Mouse (Mus musculus) spleen, adult 2 months (tissue): ENCODE measurements at regions not wholly inside any gene's neighbourhood (a gene's known extent, or its start where the extent isn't known, plus 50 kb on each side); places are given as distances from the start of the nearest gene placed in this dataset.
"Not testable (repeated sequence)": the region's sequence is repeated elsewhere in the genome, so short reads cannot be mapped to it uniquely, and the experiment has no call there.

ENCODE experiments used
- DNase-seq, 2 experiments: peaks; one replicate each; pipeline versions ENCODE4 v3.0.0 to v3.0.0-alpha.2; 2012 to 2021; ENCODE audit warnings: low spot score in 2 of 2, low read depth in 1 of 2
- H3K27ac ChIP-seq: fragments of 200-500 bp; 2 replicates; pipeline ENCODE4 v1.5.1; 2012; ENCODE audit warnings: low read length, inconsistent platforms; ENCODE audit not compliant: insufficient read depth
- H3K27me3 ChIP-seq: fragments of 200-500 bp; 2 replicates; pipeline ENCODE4 v1.6.1; 2012; ENCODE audit warnings: mild to moderate bottlenecking, moderate library complexity, low read length, inconsistent platforms; ENCODE audit not compliant: control insufficient read depth, insufficient read depth
- H3K36me3 ChIP-seq: fragments of 200-500 bp; 2 replicates; pipeline ENCODE4 v1.6.1; 2012; ENCODE audit warnings: mild to moderate bottlenecking, low read length, inconsistent platforms; ENCODE audit not compliant: control insufficient read depth, insufficient read depth
- H3K4me1 ChIP-seq: fragments of 200-500 bp; 2 replicates; pipeline ENCODE4 v1.6.1; 2011; ENCODE audit warnings: inconsistent platforms; ENCODE audit not compliant: control insufficient read depth, insufficient read depth, insufficient read length
- H3K4me3 ChIP-seq: fragments of 200-500 bp; 2 replicates; pipeline ENCODE4 v1.5.1; 2011; ENCODE audit warnings: mild to moderate bottlenecking, inconsistent platforms; ENCODE audit not compliant: insufficient read depth, insufficient read length; ENCODE audit errors: extremely low read depth
- CTCF ChIP-seq: fragments of 200-500 bp; IDR thresholded peaks from 2 replicates; pipeline ENCODE4 v1.5.1; 2011; ENCODE audit warnings: mild to moderate bottlenecking, inconsistent platforms; ENCODE audit not compliant: insufficient read depth, insufficient read length, insufficient replicate concordance; ENCODE audit errors: extremely low read depth
- POLR2A ChIP-seq: fragments of 200-500 bp; IDR thresholded peaks from 2 replicates; pipeline ENCODE4 v1.6.1; 2011; ENCODE audit warnings: low read depth, low read length, inconsistent platforms
- WGBS: fragments of 180-500 bp; shearing (Covaris S2); methylation state at CpG from one replicate; pipeline ENCODE4 v1.1.7; 2018; 5-methylcytosine and 5-hydroxymethylcytosine counted together

DNA sequence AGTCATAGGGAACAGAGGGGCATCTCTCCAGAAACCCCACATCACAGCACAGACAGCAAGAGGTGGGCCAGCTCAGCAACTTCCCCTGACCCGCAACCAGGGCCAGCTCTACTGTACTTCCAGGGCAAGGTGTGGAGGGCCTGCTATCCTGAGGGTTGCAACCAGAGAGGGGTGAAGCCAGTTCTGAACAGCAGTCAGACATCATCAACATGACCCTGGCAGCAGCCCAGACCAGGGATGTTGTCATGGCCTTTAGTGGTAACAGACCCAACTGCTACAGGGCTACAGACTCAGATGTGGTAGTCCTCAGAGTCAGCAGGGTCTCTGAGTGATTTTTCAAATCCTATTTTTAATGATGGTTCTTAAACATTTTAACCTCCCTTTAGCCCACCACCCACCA is 104.0 kb upstream of the Arid1b start:
- no peak for DNase-seq
- Histone ChIP-seq H3K27me3 (no peaks in the 10 kb centered on the region), H3K27ac (no peak overlapping the region), H3K4me3 (no peak overlapping the region), H3K4me1 (no peaks in the 10 kb centered on the region), H3K36me3 (no peaks in the 10 kb centered on the region)
- TF ChIP-seq POLR2A: no peak
- TF ChIP-seq CTCF: no peak
- WGBS: 96% methylated on average over 1 of the region's 1 CpGs

DNA sequence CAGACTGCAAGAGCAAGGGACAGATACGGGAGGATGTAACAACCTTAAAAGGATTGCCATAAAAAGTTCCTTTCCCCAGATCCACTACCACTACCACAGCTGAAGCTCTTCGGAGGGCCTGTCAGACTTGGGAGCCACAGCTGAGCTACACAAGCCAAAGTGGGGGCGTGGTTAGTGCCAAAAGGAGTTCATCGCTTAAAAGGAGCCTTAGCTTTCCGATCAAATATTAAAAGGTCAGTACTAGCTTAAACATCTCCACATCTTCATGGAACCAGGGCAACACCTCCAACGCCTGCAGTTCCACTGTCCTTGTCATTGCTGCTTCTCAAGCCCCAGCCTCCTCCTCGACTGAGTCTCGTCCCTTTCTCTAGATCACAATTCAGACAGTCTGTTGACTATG is 102.6 kb upstream of the Arid1b start:
- DNase-seq: no peak
- no peaks in the 10 kb centered on the region for H3K27me3 ChIP-seq
- H3K4me3 ChIP-seq: no peak overlapping the region
- no peak overlapping the region for H3K27ac ChIP-seq
- 90% methylated on average over 8 of the region's 8 CpGs for WGBS
- no peaks in the 10 kb centered on the region for H3K36me3 ChIP-seq
- TF ChIP-seq CTCF (no peak), POLR2A (no peak)
- H3K4me1 ChIP-seq: no peaks in the 10 kb centered on the region

DNA sequence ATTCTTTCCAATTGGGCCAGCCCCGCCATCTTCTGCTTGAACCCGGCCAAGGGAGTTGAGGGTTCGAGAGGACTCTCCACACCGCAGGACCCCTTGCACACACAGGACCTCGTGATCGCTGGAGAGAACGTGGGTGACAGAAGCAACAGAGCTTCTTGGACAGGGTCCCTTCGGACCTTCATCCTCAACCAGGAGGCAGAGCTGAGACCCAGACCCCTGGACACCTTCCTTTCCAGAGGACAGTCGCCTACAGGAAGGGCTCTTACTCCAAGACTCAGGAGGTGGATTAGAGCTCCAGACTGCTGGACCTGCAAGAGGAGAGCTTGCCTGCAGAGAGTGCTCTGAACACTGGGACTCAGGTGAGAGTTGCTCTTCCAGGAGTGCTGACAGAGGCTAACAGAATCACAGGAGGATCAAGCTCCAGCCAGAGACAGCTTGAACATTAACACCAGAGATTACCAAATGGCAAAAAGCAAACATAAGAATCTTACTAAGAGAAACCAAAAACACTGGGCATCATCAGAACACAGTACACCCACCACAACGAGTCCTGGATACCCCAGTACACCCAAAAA is 99.3 kb upstream of the Arid1b start:
- H3K27me3 ChIP-seq, H3K27ac ChIP-seq, H3K4me1 ChIP-seq, DNase-seq, H3K4me3 ChIP-seq, H3K36me3 ChIP-seq: not testable (repeated sequence)
- WGBS: 88% methylated on average over 10 of the region's 10 CpGs

DNA sequence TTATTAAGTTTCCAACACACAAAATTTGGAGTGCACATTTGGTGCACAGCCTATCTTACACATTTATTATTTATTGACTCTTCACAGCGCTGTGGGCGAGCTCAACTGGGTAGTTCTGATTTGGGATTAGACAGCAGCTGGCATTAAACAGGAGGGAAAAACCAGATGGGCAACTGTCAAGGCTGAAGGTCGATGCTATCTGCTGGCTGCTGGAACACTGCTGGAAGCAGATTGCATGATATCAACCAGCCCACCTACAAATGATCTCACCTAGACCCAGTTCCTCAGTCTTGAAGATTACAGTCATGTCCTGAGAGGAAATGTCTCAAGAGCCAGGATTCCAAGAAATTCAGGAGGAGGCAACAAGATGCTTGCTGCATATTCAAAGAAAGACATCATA is 91.0 kb upstream of the Arid1b start:
- H3K36me3 ChIP-seq: no peaks in the 10 kb centered on the region
- H3K27me3 ChIP-seq: no peaks in the 10 kb centered on the region
- TF ChIP-seq CTCF (no peak), POLR2A (no peak)
- no peak overlapping the region for H3K4me3 ChIP-seq
- WGBS: 81% methylated on average over 3 of the region's 3 CpGs
- H3K27ac ChIP-seq: no peak overlapping the region
- no peak for DNase-seq
- no peaks in the 10 kb centered on the region; the same call in 1 of the 2 replicates for H3K4me1 ChIP-seq

DNA sequence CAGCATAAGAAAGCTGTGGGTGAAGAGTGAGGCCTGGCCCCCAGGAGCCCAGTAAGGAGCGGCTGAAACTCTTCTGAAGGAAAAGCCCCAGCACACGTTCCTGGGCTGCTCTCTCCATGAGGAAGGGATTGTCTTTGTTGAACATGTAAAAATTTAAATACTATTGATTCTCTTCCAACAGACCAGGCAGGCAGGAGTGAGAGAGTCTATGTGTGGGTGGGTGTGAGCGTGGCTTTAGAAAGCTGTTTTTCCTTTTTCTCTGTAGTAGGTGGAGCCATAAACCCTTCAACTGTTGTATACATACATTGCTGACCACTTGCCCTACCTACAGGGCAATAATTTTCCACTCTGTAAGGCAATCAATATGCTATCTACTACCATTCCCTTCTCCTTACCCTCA is 87.6 kb upstream of the Arid1b start:
- H3K4me3 ChIP-seq: no peak overlapping the region
- H3K36me3 ChIP-seq: no peaks in the 10 kb centered on the region
- H3K4me1 ChIP-seq: no peaks in the 10 kb centered on the region; the same call in 1 of the 2 replicates
- TF ChIP-seq POLR2A (no peak), CTCF (no peak)
- no peak for DNase-seq
- H3K27me3 ChIP-seq: no peaks in the 10 kb centered on the region
- 64% methylated on average over 3 of the region's 3 CpGs for WGBS
- no peak overlapping the region for H3K27ac ChIP-seq

DNA sequence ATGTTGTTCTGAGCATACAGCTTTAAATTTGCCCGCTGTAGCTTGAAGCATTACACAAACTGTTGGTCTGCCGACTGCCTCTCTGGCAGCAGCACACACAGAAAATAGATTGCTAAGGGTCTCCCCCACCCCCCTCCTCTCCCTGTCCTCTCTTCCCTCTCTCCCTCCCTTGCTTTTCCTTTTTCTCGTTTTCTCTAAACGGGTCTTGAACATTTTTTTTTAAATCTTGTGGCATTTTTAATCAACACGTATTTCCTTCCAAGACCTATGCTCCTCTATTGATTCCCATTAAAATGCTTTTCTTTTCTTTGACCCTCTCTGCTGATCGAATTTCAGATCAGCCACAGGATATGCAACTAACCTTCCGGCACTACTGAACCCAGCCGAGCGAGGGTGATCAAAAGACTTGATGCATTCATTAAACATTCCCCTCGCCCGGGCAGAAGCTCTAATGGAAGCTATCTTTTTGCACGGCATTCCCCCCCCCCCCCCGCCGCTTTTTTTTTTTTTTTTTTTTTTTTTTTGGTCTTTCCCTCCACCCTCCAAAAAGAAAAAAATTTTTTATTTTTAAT is 86.9 kb upstream of the Arid1b start:
- DNase-seq: peak in 1 of 2 experiments; percentile 13
- Histone ChIP-seq H3K27me3 (no peaks in the 10 kb centered on the region), H3K4me1 (no peaks in the 10 kb centered on the region; the same call in 1 of the 2 replicates), H3K27ac (no peak overlapping the region), H3K36me3 (no peaks in the 10 kb centered on the region), H3K4me3 (peak overlapping the region; percentile 52; the same call in 1 of the 2 replicates)
- no peak for TF ChIP-seq CTCF
- no peak for TF ChIP-seq POLR2A
- WGBS: 1% methylated on average over 14 of the region's 14 CpGs

DNA sequence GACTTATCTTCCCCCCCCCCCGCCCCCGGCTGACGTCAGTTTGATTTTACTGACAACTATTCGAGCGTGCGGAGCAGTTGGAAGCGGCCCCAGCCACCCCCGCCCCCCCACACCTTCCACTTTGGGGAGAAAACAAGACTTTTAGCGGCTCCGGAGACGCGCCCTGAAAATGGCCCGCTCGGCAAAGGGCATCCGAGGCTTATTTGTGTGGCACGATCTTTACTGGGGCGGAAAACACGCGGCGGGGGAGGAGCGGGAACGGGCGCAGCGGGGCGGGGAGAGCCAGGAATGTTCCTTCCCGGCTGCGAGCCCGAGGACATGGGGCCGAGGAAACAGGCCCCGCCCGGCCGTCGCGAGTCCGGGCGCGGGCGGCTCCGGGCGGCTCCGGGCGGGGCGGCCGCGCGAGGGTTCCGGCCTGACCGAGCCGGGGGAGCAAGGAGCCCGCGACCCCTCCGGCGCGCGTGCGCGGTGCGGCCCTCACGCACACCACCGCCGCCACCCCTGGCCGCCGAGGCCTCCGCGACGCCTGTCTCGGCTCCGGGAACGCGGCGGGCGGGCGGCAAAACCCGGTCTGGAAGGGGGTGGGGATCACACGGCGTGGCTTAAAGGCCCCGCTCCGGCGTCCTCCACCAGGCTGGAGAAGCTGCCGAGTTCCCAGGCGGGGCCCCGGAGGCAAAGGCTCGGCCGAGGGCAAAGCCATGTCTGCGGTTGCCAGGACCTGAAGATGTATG is 86.1 kb upstream of the Arid1b start:
- peak overlapping the region; percentile 67 for H3K4me3 ChIP-seq
- TF ChIP-seq CTCF: no peak
- TF ChIP-seq POLR2A: peak; percentile 8
- peak overlapping the region; percentile 46 for H3K27ac ChIP-seq
- under 1% methylated on average over 82 of the region's 85 CpGs for WGBS
- H3K36me3 ChIP-seq: no peaks in the 10 kb centered on the region
- H3K27me3 ChIP-seq: no peaks in the 10 kb centered on the region
- no peaks in the 10 kb centered on the region; the same call in 1 of the 2 replicates for H3K4me1 ChIP-seq
- DNase-seq: peak; percentile 59 to 82
